Mouse (Mus musculus) brain, embryonic 14.5 days (tissue): ENCODE results near the gene Clcn5.

Experiments
- CTCF ChIP-seq: fragments of 200-500 bp; IDR thresholded peaks from 2 replicates; pipeline ENCODE4 v1.5.1; 2012; ENCODE audit warnings: inconsistent platforms, mild to moderate bottlenecking, moderate library complexity, borderline replicate concordance; ENCODE audit not compliant: insufficient read depth, insufficient read length; ENCODE audit errors: extremely low read depth
- POLR2A ChIP-seq: fragments of 200-500 bp; IDR thresholded peaks from 2 replicates; pipeline ENCODE4 v1.6.1; 2012; ENCODE audit warnings: mild to moderate bottlenecking, inconsistent platforms, borderline replicate concordance; ENCODE audit not compliant: poor library complexity, insufficient read depth, insufficient read length, severe bottlenecking; ENCODE audit errors: extremely low read depth

DNA sequence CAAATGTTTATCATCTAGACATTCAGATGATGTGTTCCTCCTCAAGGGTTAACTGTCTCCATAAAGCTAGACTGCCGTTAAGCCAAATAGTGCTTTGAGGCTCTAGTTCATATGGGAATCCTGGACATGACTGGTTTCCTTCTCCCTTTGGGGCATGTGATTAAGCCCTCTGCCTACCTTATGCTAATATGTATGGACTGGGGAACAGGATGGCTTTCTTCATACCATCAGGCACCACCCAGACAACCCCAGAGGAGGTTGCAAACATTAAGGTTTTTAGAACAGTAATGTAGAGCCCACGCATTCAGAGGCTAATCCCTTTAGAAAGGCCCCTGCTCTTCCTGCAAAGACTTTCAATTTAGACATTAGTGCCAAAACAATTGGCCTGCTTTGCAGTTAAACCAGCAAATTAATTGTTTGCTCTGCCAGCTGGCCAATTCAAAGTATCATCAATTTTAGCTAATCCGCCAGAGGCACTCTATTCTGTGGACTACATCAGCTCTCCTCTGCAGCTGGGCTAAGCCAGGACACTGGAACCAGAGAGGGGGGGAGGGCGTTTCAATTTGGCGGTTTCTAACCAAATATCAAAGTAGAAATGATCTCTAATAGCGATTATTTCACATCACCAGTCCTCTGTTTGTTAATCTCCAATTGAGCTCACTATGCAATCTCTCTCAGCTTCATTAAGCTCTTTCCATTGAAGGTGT lies 163.0 kb downstream of the Clcn5 start:
- TF ChIP-seq POLR2A (no peak), CTCF (no peak)
